Mouse (Mus musculus): ENCODE results near the gene Fam214b. TPM values are rescaled to one million over a fixed set of nuclear protein-coding genes. Genes with fewer than 3 reads are reported as not detected.
A peak's percentile ranks its signal among the peaks of the same experiment; 100 is the strongest.

Gene Fam214b
- polyA plus RNA-seq, 1 experiment: 4.8 TPM

GRCm38 (mm10) chr4:43031237-43031995, 14.6 kb downstream of the Fam214b start, which contains the start of gene Stoml2:
Gene Stoml2 (minus strand): TSS chr4:43031710.
- Histone ChIP-seq H3K4me3 (ENCODE audit: insufficient read depth, poor library complexity, severe bottlenecking) (peak within 1 kb of the TSS; percentile 68), H3K79me2 (ENCODE audit: control insufficient read depth, insufficient read depth) (peaks cover 18% of the 10 kb centered on the region), H3K27me3 (ENCODE audit: control insufficient read depth, insufficient read depth, insufficient read length) (no peaks in the 10 kb centered on the region), H3K36me3 (ENCODE audit: control insufficient read depth, insufficient read depth) (peaks cover 22% of the 10 kb centered on the region), H3ac (ENCODE audit: control insufficient read depth, insufficient read length, low read depth) (peak within 1 kb of the TSS; percentile 69), H3K79me3 (ENCODE audit: low read depth) (no peaks in the 10 kb centered on the region)
- TF ChIP-seq MAX (IDR thresholded peaks at IDR 0.05): peak; percentile 63
- no peak for TF ChIP-seq MYOG (IDR thresholded peaks at IDR 0.05; ENCODE audit: control insufficient read depth, extremely low read depth, insufficient read length)
- no peak for TF ChIP-seq CEBPB (IDR thresholded peaks at IDR 0.05; ENCODE audit: low read depth)
- no peak for TF ChIP-seq MYOD1 (IDR thresholded peaks at IDR 0.05; ENCODE audit: control insufficient read depth, insufficient read length, low read depth)
- TF ChIP-seq FOSL1 (IDR thresholded peaks at IDR 0.05; ENCODE audit: insufficient read depth, low read length, poor library complexity, severe bottlenecking): no peak
- TF ChIP-seq CTCF (IDR thresholded peaks at IDR 0.05; ENCODE audit: control insufficient read depth, insufficient read depth, insufficient read length): no peak

- H3K79me2 ChIP-seq (ENCODE audit: control insufficient read depth, insufficient read depth): peaks cover 18% of the 10 kb centered on the region
- no peaks in the 10 kb centered on the region for H3K79me3 ChIP-seq (ENCODE audit: low read depth)
- H3K4me3 ChIP-seq (ENCODE audit: insufficient read depth, poor library complexity, severe bottlenecking): peak overlapping the region; percentile 68
- TF ChIP-seq USF1 (IDR thresholded peaks at IDR 0.05; ENCODE audit: low read depth) (no peak), MAX (IDR thresholded peaks at IDR 0.05) (no peak), MYOD1 (IDR thresholded peaks at IDR 0.05; ENCODE audit: control insufficient read depth, insufficient read length, low read depth) (no peak), CEBPB (IDR thresholded peaks at IDR 0.05; ENCODE audit: low read depth) (no peak), MYOG (IDR thresholded peaks at IDR 0.05; ENCODE audit: control insufficient read depth, extremely low read depth, insufficient read length) (no peak), FOSL1 (IDR thresholded peaks at IDR 0.05; ENCODE audit: insufficient read depth, low read length, poor library complexity, severe bottlenecking) (no peak), CTCF (IDR thresholded peaks at IDR 0.05; ENCODE audit: control insufficient read depth, insufficient read depth, insufficient read length) (no peak)
- no peaks in the 10 kb centered on the region for H3K27me3 ChIP-seq (ENCODE audit: control insufficient read depth, insufficient read depth, insufficient read length)
- H3K36me3 ChIP-seq (ENCODE audit: control insufficient read depth, insufficient read depth): peaks cover 22% of the 10 kb centered on the region
- peak overlapping the region; percentile 69 for H3ac ChIP-seq (ENCODE audit: control insufficient read depth, insufficient read length, low read depth)
These were observed 15.2 kb downstream of the Fam214b start for GRCm38 (mm10) chr4:43030780-43031230.

GRCm38 (mm10) chr4:43030352-43030751, 15.7 kb downstream of the Fam214b start:
- Histone ChIP-seq H3ac (ENCODE audit: control insufficient read depth, insufficient read length, low read depth) (peak overlapping the region; percentile 69), H3K79me2 (ENCODE audit: control insufficient read depth, insufficient read depth) (peaks cover 18% of the 10 kb centered on the region), H3K4me3 (ENCODE audit: insufficient read depth, poor library complexity, severe bottlenecking) (peak overlapping the region; percentile 68), H3K79me3 (ENCODE audit: low read depth) (no peaks in the 10 kb centered on the region), H3K36me3 (ENCODE audit: control insufficient read depth, insufficient read depth) (peaks cover 22% of the 10 kb centered on the region), H3K27me3 (ENCODE audit: control insufficient read depth, insufficient read depth, insufficient read length) (no peaks in the 10 kb centered on the region)
- TF ChIP-seq USF1 (IDR thresholded peaks at IDR 0.05; ENCODE audit: low read depth) (no peak), CEBPB (IDR thresholded peaks at IDR 0.05; ENCODE audit: low read depth) (no peak), CTCF (IDR thresholded peaks at IDR 0.05; ENCODE audit: control insufficient read depth, insufficient read depth, insufficient read length) (no peak), FOSL1 (IDR thresholded peaks at IDR 0.05; ENCODE audit: insufficient read depth, low read length, poor library complexity, severe bottlenecking) (no peak), MYOG (IDR thresholded peaks at IDR 0.05; ENCODE audit: control insufficient read depth, extremely low read depth, insufficient read length) (no peak), MAX (IDR thresholded peaks at IDR 0.05) (no peak), MYOD1 (IDR thresholded peaks at IDR 0.05; ENCODE audit: control insufficient read depth, insufficient read length, low read depth) (no peak)

GRCm38 (mm10) chr4:43029749-43030148, 16.3 kb downstream of the Fam214b start:
- no peak overlapping the region for H3K4me3 ChIP-seq (ENCODE audit: insufficient read depth, poor library complexity, severe bottlenecking)
- no peaks in the 10 kb centered on the region for H3K79me3 ChIP-seq (ENCODE audit: low read depth)

GRCm38 (mm10) chr4:43029121-43029520, 16.9 kb downstream of the Fam214b start:
- Histone ChIP-seq H3K27me3 (ENCODE audit: control insufficient read depth, insufficient read depth, insufficient read length) (no peaks in the 10 kb centered on the region), H3ac (ENCODE audit: control insufficient read depth, insufficient read length, low read depth) (no peak overlapping the region), H3K79me2 (ENCODE audit: control insufficient read depth, insufficient read depth) (peaks cover 18% of the 10 kb centered on the region), H3K79me3 (ENCODE audit: low read depth) (no peaks in the 10 kb centered on the region), H3K36me3 (ENCODE audit: control insufficient read depth, insufficient read depth) (peaks cover 22% of the 10 kb centered on the region), H3K4me3 (ENCODE audit: insufficient read depth, poor library complexity, severe bottlenecking) (no peak overlapping the region)
- TF ChIP-seq USF1 (IDR thresholded peaks at IDR 0.05; ENCODE audit: low read depth) (no peak), CEBPB (IDR thresholded peaks at IDR 0.05; ENCODE audit: low read depth) (no peak), MYOD1 (IDR thresholded peaks at IDR 0.05; ENCODE audit: control insufficient read depth, insufficient read length, low read depth) (no peak), FOSL1 (IDR thresholded peaks at IDR 0.05; ENCODE audit: insufficient read depth, low read length, poor library complexity, severe bottlenecking) (no peak), CTCF (IDR thresholded peaks at IDR 0.05; ENCODE audit: control insufficient read depth, insufficient read depth, insufficient read length) (no peak), MAX (IDR thresholded peaks at IDR 0.05) (no peak), MYOG (IDR thresholded peaks at IDR 0.05; ENCODE audit: control insufficient read depth, extremely low read depth, insufficient read length) (no peak)

More at GRCm38 (mm10) chr4:43029749-43030148, 16.3 kb downstream of the Fam214b start:
- H3K79me2 ChIP-seq (ENCODE audit: control insufficient read depth, insufficient read depth): peaks cover 18% of the 10 kb centered on the region
- no peaks in the 10 kb centered on the region for H3K27me3 ChIP-seq (ENCODE audit: control insufficient read depth, insufficient read depth, insufficient read length)
- H3ac ChIP-seq (ENCODE audit: control insufficient read depth, insufficient read length, low read depth): no peak overlapping the region
- no peak for TF ChIP-seq CEBPB (IDR thresholded peaks at IDR 0.05; ENCODE audit: low read depth)
- peaks cover 22% of the 10 kb centered on the region for H3K36me3 ChIP-seq (ENCODE audit: control insufficient read depth, insufficient read depth)
